Mouse (Mus musculus) MEL (cell line): Measurements from ENCODE around the gene Ube2cbp. TPM values are rescaled to one million over a fixed set of nuclear protein-coding genes. Genes with fewer than 3 reads are reported as not detected.

Source experiments
- DNase-seq: peaks from one replicate; pipeline ENCODE4 v3.0.0; 2011; ENCODE audit warnings: low read depth, low spot score
- H3K27ac ChIP-seq: 2 replicates; pipeline ENCODE4 v1.5.1; 2012; ENCODE audit warnings: low read depth, mild to moderate bottlenecking, control low read depth, low read length, moderate library complexity; ENCODE audit not compliant: control insufficient read depth
- H3K27me3 ChIP-seq, 2 experiments: fragments of 150-350 bp in 1 of 2; sonication (generic) in 1 of 2; 2 replicates each; pipeline ENCODE4 v1.6.1; 2012; ENCODE audit warnings: low read length in 2 of 2, mild to moderate bottlenecking in 2 of 2, improper control_type of control experiment in 1 of 2, moderate library complexity in 1 of 2; ENCODE audit not compliant: insufficient read depth in 2 of 2, control insufficient read depth in 1 of 2
- H3K36me3 ChIP-seq, 2 experiments: 2 replicates each; pipeline ENCODE4 v1.6.1; 2012 to 2014; ENCODE audit warnings: low read length in 2 of 2, improper control_type of control experiment in 1 of 2, inconsistent platforms in 1 of 2, mild to moderate bottlenecking in 1 of 2; ENCODE audit not compliant: insufficient read depth in 2 of 2, control insufficient read depth in 1 of 2
- H3K4me1 ChIP-seq, 2 experiments: fragments of 150-350 bp in 1 of 2; sonication (generic) in 1 of 2; 2 replicates each; pipeline ENCODE4 v1.6.1; 2012; ENCODE audit warnings: low read length in 2 of 2, improper control_type of control experiment in 1 of 2, mild to moderate bottlenecking in 1 of 2; ENCODE audit not compliant: insufficient read depth in 2 of 2, control insufficient read depth in 1 of 2
- H3K4me3 ChIP-seq, 2 experiments: fragments of 150-350 bp in 1 of 2; sonication (generic) in 1 of 2; 2 replicates each; pipeline ENCODE4 v1.5.1; 2012; ENCODE audit warnings: low read depth in 2 of 2, low read length in 2 of 2, mild to moderate bottlenecking in 2 of 2, moderate library complexity in 2 of 2, control low read depth in 1 of 2, improper control_type of control experiment in 1 of 2; ENCODE audit not compliant: control insufficient read depth in 1 of 2, insufficient read depth in 1 of 2
- H3K79me2 ChIP-seq: 2 replicates; pipeline ENCODE4 v1.6.1; 2012; ENCODE audit warnings: mild to moderate bottlenecking, low read length, moderate library complexity; ENCODE audit not compliant: control insufficient read depth, poor library complexity, insufficient read depth
- H3K9ac ChIP-seq: 2 replicates; pipeline ENCODE4 v1.6.1; 2012; ENCODE audit warnings: low read depth, mild to moderate bottlenecking, control low read depth, low read length, moderate library complexity; ENCODE audit not compliant: control insufficient read depth, poor library complexity, severe bottlenecking
- H3K9me3 ChIP-seq: fragments of 150-350 bp; sonication (generic); replicated peaks from 2 replicates; pipeline ENCODE4 v1.6.1; 2012; ENCODE audit warnings: mild to moderate bottlenecking, low read length, improper control_type of control experiment, moderate library complexity; ENCODE audit not compliant: insufficient read depth
- BHLHE40 ChIP-seq: IDR thresholded peaks from 2 replicates; pipeline ENCODE4 v1.6.1; 2012; ENCODE audit warnings: low read depth, mild to moderate bottlenecking, inconsistent platforms, low read length, improper control_type of control experiment, borderline replicate concordance
- CHD1 ChIP-seq: IDR thresholded peaks from 2 replicates; pipeline ENCODE4 v1.6.1; 2012; ENCODE audit warnings: low read depth, mild to moderate bottlenecking, inconsistent platforms, low read length, improper control_type of control experiment
- CHD2 ChIP-seq: IDR thresholded peaks from 2 replicates; pipeline ENCODE4 v1.6.1; 2011; ENCODE audit warnings: low read length, improper control_type of control experiment
- CTCF ChIP-seq, 3 experiments: IDR thresholded peaks in 2 of 3; conservative IDR thresholded peaks in 1 of 3; 2 replicates each; pipeline ENCODE4 v1.5.1; 2011 to 2012; ENCODE audit warnings: low read length in 3 of 3, low read depth in 2 of 3, mild to moderate bottlenecking in 2 of 3, improper control_type of control experiment in 1 of 3, inconsistent platforms in 1 of 3, mixed read lengths in 1 of 3, moderate library complexity in 1 of 3; ENCODE audit not compliant: control insufficient read depth in 1 of 3, insufficient read depth in 1 of 3, poor library complexity in 1 of 3, severe bottlenecking in 1 of 3
- ELF1 ChIP-seq: IDR thresholded peaks from 2 replicates; pipeline ENCODE4 v1.6.1; 2014; ENCODE audit warnings: low read depth, mild to moderate bottlenecking, inconsistent platforms, low read length, improper control_type of control experiment, moderate library complexity
- GABPA ChIP-seq: IDR thresholded peaks from 2 replicates; pipeline ENCODE4 v1.6.1; 2012; ENCODE audit warnings: low read depth, mild to moderate bottlenecking, inconsistent platforms, low read length, improper control_type of control experiment, moderate library complexity
- GATA1 ChIP-seq: IDR thresholded peaks from 2 replicates; pipeline ENCODE4 v1.6.1; 2011; ENCODE audit warnings: low read depth, low read length, improper control_type of control experiment
- HCFC1 ChIP-seq: IDR thresholded peaks from 2 replicates; pipeline ENCODE4 v1.6.1; 2012; ENCODE audit warnings: low read depth, mild to moderate bottlenecking, inconsistent platforms, low read length, improper control_type of control experiment, moderate library complexity
- JUND ChIP-seq: IDR thresholded peaks from 2 replicates; pipeline ENCODE4 v1.6.1; 2011; ENCODE audit warnings: low read depth, mild to moderate bottlenecking, improper control_type of control experiment, low read length
- MAFK ChIP-seq: IDR thresholded peaks from 2 replicates; pipeline ENCODE4 v1.6.1; 2011; ENCODE audit warnings: low read depth, mild to moderate bottlenecking, low read length, improper control_type of control experiment, borderline replicate concordance
- MXI1 ChIP-seq: IDR thresholded peaks from 2 replicates; pipeline ENCODE4 v1.6.1; 2011; ENCODE audit warnings: mild to moderate bottlenecking, low read depth, low read length, improper control_type of control experiment
- NELFE ChIP-seq: IDR thresholded peaks from 2 replicates; pipeline ENCODE4 v1.6.1; 2011; ENCODE audit warnings: low read depth, low read length, improper control_type of control experiment
- RAD21 ChIP-seq: IDR thresholded peaks from 2 replicates; pipeline ENCODE4 v1.6.1; 2011; ENCODE audit warnings: mild to moderate bottlenecking, low read depth, low read length, improper control_type of control experiment
- RCOR1 ChIP-seq: IDR thresholded peaks from 2 replicates; pipeline ENCODE4 v1.6.1; 2012; ENCODE audit warnings: low read depth, mild to moderate bottlenecking, inconsistent platforms, low read length, improper control_type of control experiment
- SMC3 ChIP-seq: IDR thresholded peaks from 2 replicates; pipeline ENCODE4 v1.6.1; 2011; ENCODE audit warnings: low read depth, low read length, improper control_type of control experiment
- TAL1 ChIP-seq: IDR thresholded peaks from 2 replicates; pipeline ENCODE4 v1.6.1; 2012; ENCODE audit warnings: mild to moderate bottlenecking, inconsistent platforms, low read length, moderate library complexity, mixed read lengths
- TCF12 ChIP-seq: IDR thresholded peaks from 2 replicates; pipeline ENCODE4 v1.6.1; 2014; ENCODE audit warnings: low read depth, mild to moderate bottlenecking, inconsistent platforms, low read length, improper control_type of control experiment, moderate library complexity
- ZC3H11A ChIP-seq: IDR thresholded peaks from 2 replicates; pipeline ENCODE4 v1.6.1; 2012; ENCODE audit warnings: low read depth, mild to moderate bottlenecking, inconsistent platforms, low read length, improper control_type of control experiment
- ZMIZ1 ChIP-seq: IDR thresholded peaks from 2 replicates; pipeline ENCODE4 v1.6.1; 2012; ENCODE audit warnings: low read depth, mild to moderate bottlenecking, inconsistent platforms, low read length, improper control_type of control experiment, moderate library complexity
- polyA plus RNA-seq, 2 experiments: library from polyadenylated mRNA; stranded (reverse) in 1 of 2; unstranded in 1 of 2; fragments of >175 nt in 1 of 2; fragments of >200 nt in 1 of 2; gene quantifications; 2 replicates each; pipeline versions ENCODE4 v1.2.1 to v1.2.4; 2012; ENCODE audit warnings: low replicate concordance in 2 of 2, low read depth in 1 of 2; ENCODE audit not compliant: insufficient read length in 2 of 2, insufficient read depth in 1 of 2, missing spikeins in 1 of 2
- total RNA-seq: library from RNA; depleted of rRNA; stranded (reverse); fragments of 300-350 nt; gene quantifications from 2 replicates; pipeline ENCODE4 v1.2.3, GENCODE M21; 2012

The Ube2cbp gene
- total and polyA plus RNA-seq, 3 experiments: 6.4 to 7.2 TPM; not detected in 1

DNA sequence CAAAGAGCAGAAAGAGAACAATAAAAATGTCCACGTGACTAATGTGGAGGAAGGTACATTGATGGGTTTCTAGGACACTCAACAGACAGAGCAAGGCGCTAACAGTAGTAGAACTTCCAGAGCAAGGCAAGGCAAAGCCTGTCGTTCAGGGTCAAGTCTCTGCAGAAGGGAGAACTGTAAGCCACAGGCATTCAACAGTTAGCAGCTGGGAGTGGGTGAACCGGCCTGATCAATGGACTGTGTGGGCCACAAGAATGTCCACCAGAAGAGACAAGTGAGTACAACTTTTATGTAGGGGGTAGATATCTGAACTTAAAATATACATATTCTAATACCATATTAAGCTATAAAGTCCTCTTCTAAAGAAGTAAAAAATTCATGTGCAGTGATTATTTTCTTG lies 41.4 kb downstream of the Ube2cbp start:
- no peaks in the 10 kb centered on the region for H3K4me1 ChIP-seq
- no peak for DNase-seq
- H3K4me3 ChIP-seq: no peak overlapping the region
- H3K27ac ChIP-seq: no peak overlapping the region
- H3K27me3 ChIP-seq: no peaks in the 10 kb centered on the region
- TF ChIP-seq GATA1: no peak
- no peak for TF ChIP-seq HCFC1
- no peak for TF ChIP-seq CHD1
- no peak for TF ChIP-seq TCF12
- TF ChIP-seq ZMIZ1: no peak
- TF ChIP-seq RAD21: no peak
- TF ChIP-seq SMC3: no peak
- TF ChIP-seq MXI1: no peak
- TF ChIP-seq ELF1: no peak
- no peak for TF ChIP-seq BHLHE40
- TF ChIP-seq TAL1: no peak
- no peak for TF ChIP-seq ZC3H11A
- no peak for TF ChIP-seq MAFK
- TF ChIP-seq GABPA: no peak
- TF ChIP-seq CTCF (IDR thresholded peaks at IDR 0.05 in 2 of 3, conservative IDR thresholded peaks at IDR 0.05 in 1 of 3; ENCODE audit: control insufficient read depth in 1 of 3, insufficient read depth in 1 of 3, low read depth in 2 of 3, low read length in 3 of 3, poor library complexity in 1 of 3, severe bottlenecking in 1 of 3): no peak
- no peak for TF ChIP-seq NELFE
- H3K9ac ChIP-seq: no peak overlapping the region
- no peaks in the 10 kb centered on the region for H3K36me3 ChIP-seq
- H3K79me2 ChIP-seq: no peaks in the 10 kb centered on the region
- no peaks in the 10 kb centered on the region for H3K9me3 ChIP-seq

DNA sequence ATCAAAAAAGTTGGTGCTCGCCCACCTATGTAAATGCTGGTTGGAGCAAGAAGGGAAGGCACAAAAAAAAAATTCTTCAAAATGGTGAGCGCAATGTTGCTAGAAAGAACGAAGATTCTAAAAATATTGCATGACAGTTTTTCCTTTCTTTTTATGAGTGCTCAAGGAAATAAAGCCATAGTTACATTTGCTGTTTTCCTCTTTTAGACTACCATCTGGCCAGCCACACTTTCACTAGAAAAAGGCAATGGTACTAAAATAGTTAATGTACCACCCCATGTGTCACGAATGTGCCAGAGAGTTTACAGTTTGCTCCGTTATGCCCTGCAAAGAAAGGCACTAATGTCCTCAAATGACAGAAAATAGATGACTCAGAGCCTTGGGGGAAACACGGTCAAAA lies 45.4 kb downstream of the Ube2cbp start:
- DNase-seq: no peak
- no peak overlapping the region for H3K9ac ChIP-seq

More for the DNA sequence above, 45.4 kb downstream of the Ube2cbp start:
- Histone ChIP-seq H3K36me3 (no peaks in the 10 kb centered on the region), H3K4me3 (no peak overlapping the region), H3K9me3 (no peaks in the 10 kb centered on the region), H3K27me3 (no peaks in the 10 kb centered on the region), H3K79me2 (no peaks in the 10 kb centered on the region), H3K4me1 (no peaks in the 10 kb centered on the region), H3K27ac (no peak overlapping the region)
- no peak for TF ChIP-seq CHD2
- TF ChIP-seq JUND: no peak
- no peak for TF ChIP-seq MAFK
- TF ChIP-seq MXI1: no peak
- TF ChIP-seq CTCF (IDR thresholded peaks at IDR 0.05 in 2 of 3, conservative IDR thresholded peaks at IDR 0.05 in 1 of 3; ENCODE audit: control insufficient read depth in 1 of 3, insufficient read depth in 1 of 3, low read depth in 2 of 3, low read length in 3 of 3, poor library complexity in 1 of 3, severe bottlenecking in 1 of 3): no peak
- no peak for TF ChIP-seq ZMIZ1
- no peak for TF ChIP-seq RCOR1
